Mouse (Mus musculus) frontal cortex, adult (tissue): ENCODE data around the gene Map7d2.
"Not testable (repeated sequence)": the region's sequence is repeated elsewhere in the genome, so short reads cannot be mapped to it uniquely, and the experiment has no call there.

Experiments
- ATAC-seq: cut with Nextera tagmentation; 2 replicates; pipeline ENCODE4 v1.9.2; 2017; ENCODE audit warnings: mild to moderate bottlenecking, moderate library complexity, mixed read lengths; ENCODE audit not compliant: low TSS enrichment

Map7d2 gene

DNA sequence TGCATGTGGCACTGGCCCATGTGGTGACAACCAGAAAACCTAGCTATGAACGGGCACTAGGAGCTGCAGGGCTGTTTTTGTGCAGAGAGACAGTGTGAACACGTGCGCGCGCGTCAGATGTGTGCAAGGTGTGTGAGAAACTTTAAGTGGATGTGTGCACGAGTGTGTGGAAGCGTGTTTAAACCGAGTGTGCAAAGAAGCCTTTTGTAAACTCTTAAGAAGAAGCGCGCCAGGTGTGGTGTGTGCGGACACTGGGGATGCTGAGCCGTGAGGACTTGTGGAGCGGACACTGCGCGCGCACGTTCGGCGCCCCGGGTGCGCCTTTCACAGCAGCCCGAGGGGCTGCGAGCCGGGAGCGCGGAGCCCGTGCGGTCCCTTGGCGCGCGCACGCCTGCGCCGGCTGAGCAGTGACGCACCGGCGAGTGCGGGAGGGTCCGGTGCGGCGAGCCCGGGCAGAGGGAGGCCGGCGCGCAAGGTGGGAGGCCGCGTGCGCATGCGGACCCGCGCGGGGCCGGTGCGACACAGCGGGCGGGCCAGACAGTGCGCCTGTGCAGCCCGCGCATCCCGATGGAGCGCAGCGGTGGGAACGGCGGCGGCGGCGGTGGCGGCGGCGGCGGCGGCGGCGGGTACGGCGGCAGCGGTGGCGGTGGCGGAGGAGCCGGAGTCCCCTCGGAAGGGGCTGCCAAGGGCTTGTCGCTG is at the start of gene Map7d2:
TSS of gene Map7d2 (plus strand) at position 443 of the 699 bp plus-strand sequence.
- ATAC-seq = peak; percentile 89

- ATAC-seq = peak; percentile 94
These were observed 42.3 kb upstream of the Map7d2 start, which contains the start of gene Eif1ax for GRCm38 (mm10) chrX:159371831-159372752. Eif1ax (plus strand) TSS chrX:159372178.

DNA sequence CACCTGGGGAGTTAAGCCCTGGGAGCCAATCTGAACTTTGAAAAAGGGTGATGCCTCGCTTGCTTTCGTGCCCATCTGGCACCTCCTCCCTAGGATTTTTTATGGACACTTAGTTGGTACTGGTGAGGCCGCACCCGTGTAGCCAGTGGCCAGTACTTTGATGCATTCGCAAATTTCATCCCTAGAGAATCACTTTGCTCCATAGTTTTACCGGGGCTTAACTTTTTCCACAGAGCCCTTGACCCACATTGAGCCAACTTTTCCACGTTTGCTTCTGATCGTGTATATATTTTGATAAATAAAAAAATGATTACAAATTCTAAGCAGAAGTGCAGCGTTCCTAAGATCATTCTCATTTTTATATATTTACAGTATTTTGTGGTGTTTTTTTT is 41.6 kb upstream of the Map7d2 start:
- peak; percentile 14; the same call in 1 of the 2 replicates for ATAC-seq

DNA sequence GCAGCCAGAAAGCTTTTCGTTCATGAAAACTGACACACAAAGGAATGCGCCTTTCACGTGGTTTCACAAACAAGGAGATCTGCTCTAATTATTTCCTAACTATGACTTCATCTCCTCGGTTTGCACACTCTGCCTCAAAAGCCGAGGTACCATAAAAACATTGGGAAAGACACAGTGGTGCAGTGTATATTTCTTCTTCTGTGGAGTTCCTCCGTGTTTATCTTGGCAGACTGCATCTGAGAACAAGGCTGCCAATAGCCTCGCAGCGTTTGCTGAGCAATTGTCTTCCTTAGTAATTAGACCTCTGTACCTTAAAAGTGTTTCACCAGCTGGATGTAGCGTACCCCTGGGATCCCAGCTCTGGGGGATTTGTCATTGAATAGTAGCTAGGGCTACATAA is 27.3 kb upstream of the Map7d2 start:
- ATAC-seq = no peak

GRCm38 (mm10) chrX:159388953-159389352 is 25.4 kb upstream of the Map7d2 start:
- no peak for ATAC-seq

GRCm38 (mm10) chrX:159390347-159390962 is 23.9 kb upstream of the Map7d2 start:
- ATAC-seq = no peak

DNA sequence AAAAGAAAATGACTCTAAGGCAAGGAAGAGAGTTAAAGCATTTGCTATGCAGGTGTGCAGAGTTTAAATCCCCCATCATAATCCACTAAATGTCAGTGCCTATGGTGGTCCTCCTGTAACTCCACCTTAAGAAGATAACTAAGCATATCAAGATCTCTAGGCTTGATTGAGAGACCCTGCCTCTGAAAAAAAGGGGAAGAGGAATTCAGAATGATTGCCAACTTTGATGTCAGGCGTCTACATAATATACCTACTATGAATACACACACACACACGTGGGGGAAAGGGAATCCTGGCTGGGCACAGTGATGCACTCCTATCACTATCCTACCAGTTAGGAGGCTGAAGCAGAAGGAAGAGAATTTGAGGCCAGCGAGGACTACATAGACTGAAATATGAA is 23.1 kb upstream of the Map7d2 start:
- ATAC-seq = no peak

DNA sequence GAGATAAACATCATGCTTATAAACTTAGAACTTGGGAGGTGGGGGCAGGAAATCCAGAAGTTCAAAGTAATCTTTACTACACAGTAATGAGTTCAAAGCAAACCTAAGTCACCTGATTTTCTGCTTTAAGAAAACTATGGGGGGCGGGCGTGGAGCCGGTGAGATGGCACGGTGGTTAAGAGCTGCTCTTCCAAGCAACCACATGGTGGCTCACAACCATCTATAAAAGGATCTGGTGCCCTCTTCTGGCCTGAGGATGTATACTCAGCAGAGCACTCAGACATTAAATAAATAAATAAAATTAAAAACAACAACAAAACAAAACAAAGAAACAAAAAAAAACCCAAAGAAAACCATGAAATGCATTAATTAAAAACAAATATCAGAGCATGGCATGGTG is 5.1 kb upstream of the Map7d2 start:
- peak; percentile 72 for ATAC-seq

DNA sequence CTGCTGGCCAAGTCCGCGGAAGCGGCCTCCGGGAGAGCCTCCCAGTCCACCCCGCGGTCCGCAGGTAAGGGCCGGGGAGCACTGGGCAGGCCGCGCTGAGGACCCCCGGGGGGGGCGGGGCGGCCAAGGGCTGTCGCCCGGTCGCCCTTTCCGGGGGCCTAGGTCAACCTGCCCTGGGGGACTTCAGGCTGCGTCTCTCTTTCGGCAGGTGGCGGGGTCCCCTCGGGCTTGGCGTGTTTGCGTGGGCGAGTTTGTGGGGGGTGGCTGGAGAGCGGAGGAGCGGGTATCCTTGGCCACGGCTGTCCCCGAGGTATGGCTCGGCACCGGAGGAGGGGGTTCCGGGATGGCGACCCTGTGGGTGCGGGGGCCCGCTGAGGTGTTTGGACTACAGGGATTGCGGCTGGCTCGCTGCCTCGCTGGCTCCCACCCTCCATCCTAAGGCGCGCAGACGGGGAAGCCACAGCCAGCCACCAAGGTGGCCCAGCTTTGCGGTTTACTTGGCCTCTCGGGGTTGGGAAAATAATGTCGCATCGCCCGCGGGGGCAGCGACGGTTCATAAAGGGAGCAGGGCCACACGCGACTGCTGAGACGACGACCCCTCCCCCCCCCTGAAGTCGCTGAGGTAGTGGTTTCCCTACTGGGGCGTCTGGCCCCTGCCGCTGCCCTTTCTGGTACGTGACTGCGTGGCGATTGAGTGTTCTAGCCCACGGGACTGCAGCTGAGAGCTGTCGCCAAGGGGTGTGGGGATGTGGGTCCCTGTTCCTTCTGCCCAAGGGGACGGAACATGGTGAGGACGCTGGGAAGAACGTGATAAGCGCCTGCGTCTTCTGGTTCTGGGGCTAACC is 679 bp downstream of the Map7d2 start:
- ATAC-seq = peak; percentile 64

- ATAC-seq = not testable (repeated sequence)
These were observed 16.1 kb downstream of the Map7d2 start for GRCm38 (mm10) chrX:159430507-159430906.

GRCm38 (mm10) chrX:159442128-159442527 is 27.8 kb downstream of the Map7d2 start:
- ATAC-seq = peak; percentile 81

DNA sequence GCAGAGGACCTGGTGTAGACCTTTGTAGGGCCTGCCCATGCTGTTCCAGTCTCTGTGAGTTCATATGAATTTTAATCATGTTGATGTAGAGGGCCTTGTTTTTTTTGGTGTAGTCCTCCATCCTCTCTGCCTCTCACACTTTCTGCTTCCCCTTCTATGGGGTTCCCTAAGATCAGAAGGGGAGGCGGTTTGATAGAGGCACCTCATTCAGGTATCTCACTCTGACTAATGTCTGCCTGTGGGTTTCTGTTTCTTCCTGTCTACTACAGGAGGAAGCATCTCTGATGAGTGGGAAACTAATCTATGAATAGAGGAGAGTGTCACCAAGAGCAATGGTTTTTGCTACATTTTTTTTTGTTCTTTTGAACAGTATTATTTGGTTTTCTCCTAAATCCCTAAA is 32.8 kb downstream of the Map7d2 start:
- no peak for ATAC-seq

DNA sequence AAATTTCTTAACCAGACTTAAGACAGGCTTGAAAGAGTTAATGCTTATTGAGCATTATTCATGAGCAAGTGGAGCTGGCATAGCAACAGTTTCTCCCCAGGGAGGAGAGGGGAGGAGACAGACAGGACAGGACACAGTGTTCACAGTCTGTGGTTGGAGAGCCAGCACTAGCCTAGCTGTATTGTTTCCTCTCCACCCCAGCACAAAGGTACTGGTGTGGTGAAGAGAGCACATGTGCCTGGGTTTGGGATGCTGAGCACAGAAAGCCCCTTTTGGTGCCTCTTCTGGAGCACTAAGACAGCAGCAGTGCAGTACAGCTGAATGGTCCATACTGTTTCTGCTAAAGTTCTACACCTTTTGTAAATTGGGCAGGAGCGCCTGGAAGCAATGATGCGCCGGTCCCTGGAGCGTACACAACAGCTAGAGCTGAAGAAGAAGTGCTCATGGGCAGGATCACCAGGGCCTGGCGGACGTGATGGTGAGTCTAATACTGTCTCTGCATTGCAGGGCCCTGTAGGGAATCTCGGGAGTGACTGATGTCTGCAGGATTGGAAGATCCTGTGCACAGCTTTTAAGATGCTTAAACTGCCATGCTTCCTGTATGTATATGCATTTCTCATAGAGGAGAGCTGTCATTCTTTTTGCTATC is 44.8 kb downstream of the Map7d2 start:
- ATAC-seq = peak; percentile 85

GRCm38 (mm10) chrX:159474799-159475198 is 60.4 kb downstream of the Map7d2 start:
- ATAC-seq = no peak

DNA sequence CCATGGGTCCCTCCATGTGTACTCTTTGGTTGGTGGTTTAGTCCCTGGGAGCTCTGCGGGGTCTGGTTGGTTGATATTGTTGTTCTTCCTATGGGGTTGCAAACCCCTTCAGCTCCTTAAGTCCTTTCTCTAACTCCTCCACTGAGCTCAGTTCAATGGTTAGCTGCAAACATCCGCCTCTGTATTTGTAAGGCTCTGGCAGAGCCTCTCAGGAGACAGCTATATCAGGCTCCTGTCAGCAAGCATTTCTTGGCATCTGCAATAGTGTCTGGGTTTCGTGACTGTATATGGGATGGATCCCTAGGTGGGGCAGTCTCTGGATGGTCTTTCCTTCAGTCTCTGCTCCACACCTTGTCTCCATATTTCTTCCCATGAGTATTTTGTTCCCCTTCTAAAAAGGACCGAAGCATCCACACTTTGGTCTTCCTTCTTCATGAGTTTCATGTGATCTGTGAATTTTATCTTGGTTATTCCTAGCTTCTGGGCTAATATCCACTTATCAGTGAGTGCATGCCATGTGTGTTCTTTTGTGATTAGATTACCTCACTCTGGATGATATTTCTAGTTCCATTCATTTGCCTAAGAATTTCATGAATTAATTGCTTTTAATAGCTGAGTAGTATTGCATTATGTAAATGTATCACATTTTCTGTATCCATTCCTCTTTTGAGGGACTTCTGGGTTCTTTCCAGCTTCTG is 64.0 kb downstream of the Map7d2 start:
- ATAC-seq = not testable (repeated sequence)

GRCm38 (mm10) chrX:159484247-159484646 is 69.9 kb downstream of the Map7d2 start:
- no peak for ATAC-seq

- no peak for ATAC-seq
These were observed 88.8 kb downstream of the Map7d2 start for GRCm38 (mm10) chrX:159503181-159503580.

DNA sequence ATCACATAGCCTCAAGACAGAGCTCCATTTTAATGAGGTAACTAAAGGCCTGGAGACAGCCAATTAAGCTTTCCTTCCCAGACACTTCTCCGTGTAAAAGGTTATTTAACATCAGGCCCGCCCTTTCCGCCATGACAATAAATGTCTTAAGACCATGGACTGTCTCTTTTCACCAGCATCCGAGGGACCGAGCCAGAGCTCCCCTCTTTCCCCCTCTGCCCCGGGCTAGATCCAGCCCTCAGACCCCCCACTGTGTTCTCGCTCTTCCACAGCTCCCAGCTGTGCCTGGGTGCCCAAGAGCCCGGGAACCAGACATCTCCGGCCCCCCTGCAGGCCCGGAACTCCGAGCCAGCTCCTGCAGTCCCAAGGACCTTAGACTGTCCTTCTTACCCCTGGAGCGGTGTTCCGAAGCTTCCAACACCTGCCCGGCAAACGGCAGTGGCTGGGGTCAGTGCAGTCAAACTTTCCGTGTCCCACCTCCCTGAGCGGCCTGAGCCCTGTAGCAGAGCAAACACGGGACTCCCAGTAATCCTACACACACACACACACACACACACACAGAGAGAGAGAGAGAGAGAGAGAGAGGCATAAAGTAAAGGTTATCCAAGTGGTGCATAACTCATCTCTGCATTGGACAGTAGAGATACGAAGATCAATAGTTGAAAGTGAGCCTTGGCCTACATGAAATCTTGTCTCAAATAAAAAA is 94.1 kb downstream of the Map7d2 start:
- no peak for ATAC-seq

DNA sequence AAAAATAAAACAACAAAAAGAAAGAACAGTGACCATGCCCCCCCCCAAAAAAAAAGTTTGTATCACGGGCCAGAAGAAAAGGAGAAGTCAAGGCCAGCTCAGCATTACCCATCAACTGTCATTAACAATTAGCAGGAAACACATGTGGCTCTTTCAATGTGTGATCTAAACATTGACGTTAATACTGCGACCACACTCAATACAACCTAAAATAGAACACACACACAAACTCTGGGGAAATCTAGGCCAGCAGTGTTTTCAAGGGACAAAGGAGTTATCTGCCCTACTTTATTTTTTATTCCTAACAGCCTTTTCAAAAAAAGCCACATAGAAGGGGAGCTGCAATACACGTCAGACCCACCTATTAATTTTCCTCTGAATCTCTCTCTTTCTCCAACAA is 94.7 kb downstream of the Map7d2 start:
- no peak for ATAC-seq
